16 mouse cellular contexts compared by ENCODE assay signal in genomic region chr15:81515221-81515620, GRCm38 (mm10). TPM values are rescaled to one million over a fixed set of nuclear protein-coding genes. Genes with fewer than 3 reads are reported as not detected.
DNase-seq lines count a peak whose midpoint lies in the region; ATAC-seq and TF ChIP-seq lines count a peak whose summit lies in the region.
"Had no signal": no experiment of that assay in that cellular context is flagged by ENCODE, and none has a peak within 500 bp of the region (broad histone marks: within the 10 kb centered on the region; RNA-seq: fewer than 3 reads in every experiment).

No protein-coding gene starts in this region.

- no peak for ATAC-seq in hindbrain, postnatal 0 days
- no peak for ATAC-seq in liver, embryonic 12.5 days
- ATAC-seq in hindbrain, embryonic 16.5 days, result no peak

- peaks cover 20% of the 10 kb centered on the region for H3K4me1 ChIP-seq in hindbrain, embryonic 10.5 days (replicated peaks)
- H3K4me1 ChIP-seq in hindbrain, postnatal 0 days (ENCODE audit: insufficient read depth, low read length), result peaks cover 7% of the 10 kb centered on the region; the same call in 1 of the 2 replicates
- peaks cover 10 to 15% of the 10 kb centered on the region in 2 experiments; a peak in 3 of 4 replicates for H3K4me1 ChIP-seq in MEL (ENCODE audit: control insufficient read depth in 1 of 2, insufficient read depth in 2 of 2, low read length in 2 of 2)
- H3K4me1 ChIP-seq in liver, embryonic 12.5 days, result peaks cover 33% of the 10 kb centered on the region
- peaks cover 4% of the 10 kb centered on the region for H3K4me1 ChIP-seq in hindbrain, embryonic 16.5 days (ENCODE audit: control insufficient read depth, insufficient read depth, low read depth, low read length)

- no peak for DNase-seq in hindbrain, embryonic 10.5 days (ENCODE audit: low spot score)
- no peak for DNase-seq in hindbrain, postnatal 0 days (ENCODE audit: low spot score)
- DNase-seq in 3T3-L1 (ENCODE audit: low read depth, low spot score), result peak; percentile 89
- no peak for DNase-seq in MEL (ENCODE audit: low read depth, low spot score)
- DNase-seq in c-Kit-positive CD71-positive TER-119-positive erythroid progenitor cells, embryonic 14.5 days (ENCODE audit: low spot score), result no peak
- DNase-seq in left cerebral cortex, postnatal 36 days (ENCODE audit: low spot score in 2 of 2), result no peak
- DNase-seq: cerebellum, adult 8-10 months; kidney, postnatal 25 days; lung, postnatal 36 days; midbrain, embryonic 14.5 days; thymus, postnatal 36 days had no signal

- H3K79me2 ChIP-seq in MEL (ENCODE audit: control insufficient read depth, insufficient read depth, low read length, poor library complexity), result no peaks in the 10 kb centered on the region

- H3K9ac ChIP-seq in hindbrain, postnatal 0 days (replicated peaks; ENCODE audit: low read length), result no peak overlapping the region
- peak overlapping the region; percentile 58 for H3K9ac ChIP-seq in MEL (ENCODE audit: control insufficient read depth, low read depth, low read length, poor library complexity, severe bottlenecking)
- H3K9ac ChIP-seq in liver, embryonic 12.5 days, result no peak overlapping the region
- no peak overlapping the region for H3K9ac ChIP-seq in hindbrain, embryonic 16.5 days (ENCODE audit: low read depth, low read length)
- H3K9ac ChIP-seq: hindbrain, embryonic 13.5 days had no signal

- TF ChIP-seq EP300 in MEL (IDR thresholded peaks at IDR 0.05; ENCODE audit: low read depth in 1 of 2, low read length in 2 of 2), result no peak

- H3K4me3 ChIP-seq in hindbrain, embryonic 10.5 days, result no peak overlapping the region
- no peak overlapping the region for H3K4me3 ChIP-seq in hindbrain, postnatal 0 days (ENCODE audit: low read length)
- H3K4me3 ChIP-seq in MEL (ENCODE audit: control insufficient read depth in 1 of 2, insufficient read depth in 1 of 2, low read depth in 2 of 2, low read length in 2 of 2), result no peak overlapping the region
- no peak overlapping the region for H3K4me3 ChIP-seq in liver, embryonic 12.5 days
- H3K4me3 ChIP-seq in hindbrain, embryonic 16.5 days (ENCODE audit: low read length), result no peak overlapping the region
- H3K4me3 ChIP-seq: hindbrain, embryonic 13.5 days had no signal

- 82% methylated on average over 3 of the region's 3 CpGs for WGBS in hindbrain, embryonic 10.5 days
- 90% methylated on average over 3 of the region's 3 CpGs for WGBS in hindbrain, postnatal 0 days
- 75% methylated on average over 3 of the region's 3 CpGs for WGBS in liver, embryonic 12.5 days (ENCODE audit: insufficient replicate concordance)
- WGBS in hindbrain, embryonic 16.5 days, result 85% methylated on average over 3 of the region's 3 CpGs

- no peaks in the 10 kb centered on the region; the same call in 1 of the 2 replicates for H3K27me3 ChIP-seq in hindbrain, embryonic 10.5 days (ENCODE audit: insufficient read depth, poor library complexity, severe bottlenecking)
- no peaks in the 10 kb centered on the region for H3K27me3 ChIP-seq in hindbrain, postnatal 0 days (ENCODE audit: insufficient read depth, low read length)
- no peaks in the 10 kb centered on the region for H3K27me3 ChIP-seq in MEL (ENCODE audit: control insufficient read depth in 1 of 2, insufficient read depth in 2 of 2, low read length in 2 of 2)
- no peaks in the 10 kb centered on the region; the same call in 1 of the 2 replicates for H3K27me3 ChIP-seq in liver, embryonic 12.5 days (replicated peaks)
- H3K27me3 ChIP-seq in hindbrain, embryonic 16.5 days (replicated peaks; ENCODE audit: control insufficient read depth, insufficient read depth, low read length), result no peaks in the 10 kb centered on the region
- H3K27me3 ChIP-seq: hindbrain, embryonic 13.5 days; neural tube, embryonic 13.5 days had no signal

- H3K9me3 ChIP-seq in hindbrain, embryonic 10.5 days, result no peaks in the 10 kb centered on the region
- H3K9me3 ChIP-seq in hindbrain, postnatal 0 days (ENCODE audit: low read length), result no peaks in the 10 kb centered on the region
- H3K9me3 ChIP-seq in MEL (replicated peaks; ENCODE audit: insufficient read depth, low read length), result no peaks in the 10 kb centered on the region
- H3K9me3 ChIP-seq in liver, embryonic 12.5 days (replicated peaks), result no peaks in the 10 kb centered on the region
- H3K9me3 ChIP-seq in hindbrain, embryonic 16.5 days (ENCODE audit: control insufficient read depth, low read length), result no peaks in the 10 kb centered on the region
- H3K9me3 ChIP-seq: hindbrain, embryonic 13.5 days; neural tube, embryonic 13.5 days had no signal

- no peak for TF ChIP-seq RAD21 in MEL (IDR thresholded peaks at IDR 0.05; ENCODE audit: low read depth, low read length)

- TF ChIP-seq CTCF in hindbrain, postnatal 0 days (IDR thresholded peaks at IDR 0.05; ENCODE audit: low read depth), result no peak
- TF ChIP-seq CTCF in MEL (IDR thresholded peaks at IDR 0.05 in 2 of 3, conservative IDR thresholded peaks at IDR 0.05 in 1 of 3; ENCODE audit: control insufficient read depth in 1 of 3, insufficient read depth in 1 of 3, low read depth in 2 of 3, low read length in 3 of 3, poor library complexity in 1 of 3, severe bottlenecking in 1 of 3), result no peak

- no peak for TF ChIP-seq POLR2A in MEL (IDR thresholded peaks at IDR 0.05; ENCODE audit: control insufficient read depth in 1 of 2, insufficient read depth in 1 of 2, low read depth in 1 of 2, low read length in 2 of 2, poor library complexity in 1 of 2)

- H3K36me3 ChIP-seq in hindbrain, embryonic 10.5 days, result no peaks in the 10 kb centered on the region
- no peaks in the 10 kb centered on the region for H3K36me3 ChIP-seq in hindbrain, postnatal 0 days (ENCODE audit: insufficient read depth, low read length)
- peaks cover 0 to 4% of the 10 kb centered on the region in 2 experiments; a peak in 2 of 4 replicates for H3K36me3 ChIP-seq in MEL (ENCODE audit: control insufficient read depth in 1 of 2, insufficient read depth in 2 of 2, low read length in 2 of 2)
- no peaks in the 10 kb centered on the region for H3K36me3 ChIP-seq in liver, embryonic 12.5 days
- no peaks in the 10 kb centered on the region for H3K36me3 ChIP-seq in hindbrain, embryonic 16.5 days (ENCODE audit: control insufficient read depth, insufficient read depth, low read length)
- H3K36me3 ChIP-seq: hindbrain, embryonic 13.5 days; neural tube, embryonic 13.5 days had no signal

- peak overlapping the region; percentile 72; the same call in 1 of the 2 replicates for H3K27ac ChIP-seq in hindbrain, embryonic 10.5 days
- no peak overlapping the region for H3K27ac ChIP-seq in hindbrain, postnatal 0 days
- no peak overlapping the region for H3K27ac ChIP-seq in MEL (ENCODE audit: control insufficient read depth, low read depth, low read length)
- H3K27ac ChIP-seq in liver, embryonic 12.5 days, result peak overlapping the region; percentile 3; the same call in 1 of the 2 replicates
- H3K27ac ChIP-seq in hindbrain, embryonic 16.5 days (ENCODE audit: low read depth, low read length), result no peak overlapping the region
- H3K27ac ChIP-seq: hindbrain, embryonic 13.5 days; liver, embryonic 14.5 days; neural tube, embryonic 13.5 days had no signal

- no peak overlapping the region for H3K4me2 ChIP-seq in hindbrain, postnatal 0 days (ENCODE audit: low read depth, low read length)
- peak overlapping the region; percentile 70; the same call in 1 of the 2 replicates for H3K4me2 ChIP-seq in liver, embryonic 12.5 days
- H3K4me2 ChIP-seq in hindbrain, embryonic 16.5 days (ENCODE audit: low read length), result no peak overlapping the region

- intact Hi-C loops in left cerebral cortex, postnatal 36 days (cut with DNase I), result no loop called here

TF ChIP-seq in MEL, 35 proteins besides CTCF, POLR2A, EP300 and RAD21:
- no peak for TF ChIP-seq KAT2A (conservative IDR thresholded peaks at IDR 0.05; ENCODE audit: low read depth, low read length)
- TF ChIP-seq JUND (IDR thresholded peaks at IDR 0.05; ENCODE audit: low read depth, low read length), result no peak
- no peak for TF ChIP-seq NRF1 (IDR thresholded peaks at IDR 0.05; ENCODE audit: insufficient read depth, low read depth, low read length, poor library complexity, severe bottlenecking)

RNA-seq across cellular contexts. Expression of gene Rbx1, which starts 49.1 kb away (rescaled TPM):
- polyA plus RNA-seq in hindbrain, embryonic 10.5 days (2016; fragmentation: Nextera tagmentation; extraction: Ambion mirVana), result 622 and 639 TPM in 2 replicates
- total RNA-seq in hindbrain, postnatal 0 days (2014; rRNA removed), result 122 and 127 TPM in 2 replicates
- 446 and 451 TPM in 2 replicates for polyA plus RNA-seq in hindbrain, postnatal 0 days (2015; fragmentation: Nextera tagmentation; extraction: Ambion mirVana)
- total RNA-seq in MEL (2012; rRNA removed), result 307 and 316 TPM in 2 replicates
- 100 to 1,000 TPM; 228 to 778 TPM for polyA plus RNA-seq in MEL (2012; ENCODE audit: insufficient read depth in 1 of 2, insufficient read length in 2 of 2, low read depth in 1 of 2, low replicate concordance in 2 of 2, missing spikeins in 1 of 2)
- 334 and 384 TPM in 2 replicates for polyA plus RNA-seq in liver, embryonic 12.5 days (2016; fragmentation: Nextera tagmentation; extraction: Ambion mirVana)
- 383 and 395 TPM in 2 replicates for polyA plus RNA-seq in hindbrain, embryonic 16.5 days (2015; fragmentation: Nextera tagmentation; extraction: Ambion mirVana)
- 100 to 1,000 TPM; 134 to 137 TPM for total RNA-seq in left cerebral cortex, postnatal 36 days (2021)

Comparison
In these comparisons a context has a peak if more than half of its experiments do, and no peak if none do; other contexts are left out.
1. H3K27ac ChIP-seq: peak in hindbrain, embryonic 10.5 days (single experiment) and liver, embryonic 12.5 days (single experiment); none in hindbrain, postnatal 0 days (single experiment), MEL (single experiment) and hindbrain, embryonic 16.5 days (single experiment).